Mouse (Mus musculus): ENCODE data around the gene Plekhb2.

The Plekhb2 gene

GRCm38 (mm10) chr1:34869231-34869630 lies 19.5 kb downstream of the Plekhb2 start:
- no peak for DNase-seq

GRCm38 (mm10) chr1:34871170-34871569 lies 21.4 kb downstream of the Plekhb2 start:
- DNase-seq: no peak

- no peak for DNase-seq
These were observed 23.8 kb downstream of the Plekhb2 start for GRCm38 (mm10) chr1:34873551-34873950.

- no peak for DNase-seq
These were observed 29.8 kb downstream of the Plekhb2 start for GRCm38 (mm10) chr1:34879611-34880010.

- no peak for DNase-seq
These were observed 34.0 kb downstream of the Plekhb2 start for GRCm38 (mm10) chr1:34883776-34884175.

GRCm38 (mm10) chr1:34891559-34892289 lies 41.9 kb downstream of the Plekhb2 start:
- peak; percentile 64 for DNase-seq

GRCm38 (mm10) chr1:34892466-34892865 lies 42.7 kb downstream of the Plekhb2 start:
- DNase-seq: no peak

GRCm38 (mm10) chr1:34893331-34893730 lies 43.6 kb downstream of the Plekhb2 start:
- DNase-seq: no peak

GRCm38 (mm10) chr1:34893831-34894230 lies 44.1 kb downstream of the Plekhb2 start:
- no peak for DNase-seq

- no peak for DNase-seq
These were observed 46.3 kb downstream of the Plekhb2 start for GRCm38 (mm10) chr1:34896102-34896501.

GRCm38 (mm10) chr1:34896898-34897297 lies 47.1 kb downstream of the Plekhb2 start:
- DNase-seq: peak; percentile 49

- DNase-seq: no peak
These were observed 78.9 kb downstream of the Plekhb2 start for GRCm38 (mm10) chr1:34928656-34929055.
